Mouse (Mus musculus): ENCODE results near the gene Slc6a18. TPM values are rescaled to one million over a fixed set of nuclear protein-coding genes. Genes with fewer than 3 reads are reported as not detected.

Slc6a18 gene
- polyA plus RNA-seq (2014; fragmentation: Nextera tagmentation; extraction: Ambion mirVana): not detected in 2 replicates

- 87% methylated on average over 3 of the region's 3 CpGs for WGBS
- Histone ChIP-seq H3K9ac (replicated peaks; ENCODE audit: low read depth, low read length) (no peak within 1 kb of the TSS), H3K4me3 (ENCODE audit: low read depth, low read length) (no peak within 1 kb of the TSS), H3K27ac (ENCODE audit: low read length) (no peak within 1 kb of the TSS), H3K36me3 (ENCODE audit: control insufficient read depth, insufficient read depth, low read length) (no peaks in the 10 kb centered on the region), H3K4me2 (replicated peaks; ENCODE audit: low read depth, low read length) (no peak within 1 kb of the TSS), H3K27me3 (ENCODE audit: control insufficient read depth, insufficient read depth, low read length) (no peaks in the 10 kb centered on the region), H3K4me1 (ENCODE audit: control insufficient read depth, insufficient read depth, low read length) (no peaks in the 10 kb centered on the region), H3K9me3 (ENCODE audit: control insufficient read depth, low read depth, low read length) (no peaks in the 10 kb centered on the region)
- ATAC-seq (ENCODE audit: insufficient number of reproducible peaks, insufficient read depth, low FRiP score, low read depth): no peak
Measured at GRCm38 (mm10) chr13:73677853-73678252, at the start of gene Slc6a18. Gene Slc6a18, minus strand, starts transcription at chr13:73678023.

- H3K27ac ChIP-seq (ENCODE audit: low read length): no peak overlapping the region
- H3K27me3 ChIP-seq (ENCODE audit: control insufficient read depth, insufficient read depth, low read length): no peaks in the 10 kb centered on the region
- no peaks in the 10 kb centered on the region for H3K36me3 ChIP-seq (ENCODE audit: control insufficient read depth, insufficient read depth, low read length)
- H3K9me3 ChIP-seq (ENCODE audit: control insufficient read depth, low read depth, low read length): no peaks in the 10 kb centered on the region
- WGBS: 76% methylated on average over 5 of the region's 5 CpGs
- no peak overlapping the region for H3K4me3 ChIP-seq (ENCODE audit: low read depth, low read length)
- ATAC-seq (ENCODE audit: insufficient number of reproducible peaks, insufficient read depth, low FRiP score, low read depth): no peak
- H3K4me2 ChIP-seq (replicated peaks; ENCODE audit: low read depth, low read length): no peak overlapping the region
- H3K4me1 ChIP-seq (ENCODE audit: control insufficient read depth, insufficient read depth, low read length): no peaks in the 10 kb centered on the region
- no peak overlapping the region for H3K9ac ChIP-seq (replicated peaks; ENCODE audit: low read depth, low read length)
Measured at GRCm38 (mm10) chr13:73725315-73725714, 47.5 kb upstream of the Slc6a18 start.

- H3K27ac ChIP-seq (ENCODE audit: low read length): no peak overlapping the region
- 28% methylated on average over 8 of the region's 8 CpGs for WGBS
- no peak overlapping the region for H3K4me3 ChIP-seq (ENCODE audit: low read depth, low read length)
- no peak overlapping the region for H3K9ac ChIP-seq (replicated peaks; ENCODE audit: low read depth, low read length)
- no peaks in the 10 kb centered on the region for H3K27me3 ChIP-seq (ENCODE audit: control insufficient read depth, insufficient read depth, low read length)
- H3K4me2 ChIP-seq (replicated peaks; ENCODE audit: low read depth, low read length): no peak overlapping the region
- no peaks in the 10 kb centered on the region for H3K36me3 ChIP-seq (ENCODE audit: control insufficient read depth, insufficient read depth, low read length)
- no peaks in the 10 kb centered on the region for H3K9me3 ChIP-seq (ENCODE audit: control insufficient read depth, low read depth, low read length)
- H3K4me1 ChIP-seq (ENCODE audit: control insufficient read depth, insufficient read depth, low read length): no peaks in the 10 kb centered on the region
- ATAC-seq (ENCODE audit: insufficient number of reproducible peaks, insufficient read depth, low FRiP score, low read depth): 0 out of 2 replicates have a peak, but pooled peaks have one; percentile 46
Measured at GRCm38 (mm10) chr13:73723081-73723668, 45.4 kb upstream of the Slc6a18 start.

GRCm38 (mm10) chr13:73720241-73720640 is 42.4 kb upstream of the Slc6a18 start:
- no peak for ATAC-seq (ENCODE audit: insufficient number of reproducible peaks, insufficient read depth, low FRiP score, low read depth)
- WGBS: 86% methylated on average over 4 of the region's 4 CpGs

GRCm38 (mm10) chr13:73718225-73718624 is 40.4 kb upstream of the Slc6a18 start:
- WGBS: 5% methylated on average over 2 of the region's 2 CpGs
- ATAC-seq (ENCODE audit: insufficient number of reproducible peaks, insufficient read depth, low FRiP score, low read depth): no peak; the same call in 1 of the 2 replicates
- no peak overlapping the region for H3K27ac ChIP-seq (ENCODE audit: low read length)

More at GRCm38 (mm10) chr13:73720241-73720640, 42.4 kb upstream of the Slc6a18 start:
- Histone ChIP-seq H3K36me3 (ENCODE audit: control insufficient read depth, insufficient read depth, low read length) (no peaks in the 10 kb centered on the region), H3K27me3 (ENCODE audit: control insufficient read depth, insufficient read depth, low read length) (no peaks in the 10 kb centered on the region), H3K4me2 (replicated peaks; ENCODE audit: low read depth, low read length) (no peak overlapping the region), H3K9ac (replicated peaks; ENCODE audit: low read depth, low read length) (no peak overlapping the region), H3K27ac (ENCODE audit: low read length) (no peak overlapping the region), H3K4me1 (ENCODE audit: control insufficient read depth, insufficient read depth, low read length) (no peaks in the 10 kb centered on the region), H3K9me3 (ENCODE audit: control insufficient read depth, low read depth, low read length) (no peaks in the 10 kb centered on the region), H3K4me3 (ENCODE audit: low read depth, low read length) (no peak overlapping the region)

GRCm38 (mm10) chr13:73714020-73714419 is 36.2 kb upstream of the Slc6a18 start:
- Histone ChIP-seq H3K9me3 (ENCODE audit: control insufficient read depth, low read depth, low read length) (no peaks in the 10 kb centered on the region), H3K27me3 (ENCODE audit: control insufficient read depth, insufficient read depth, low read length) (no peaks in the 10 kb centered on the region), H3K27ac (ENCODE audit: low read length) (no peak overlapping the region), H3K4me3 (ENCODE audit: low read depth, low read length) (no peak overlapping the region), H3K4me1 (ENCODE audit: control insufficient read depth, insufficient read depth, low read length) (no peaks in the 10 kb centered on the region), H3K36me3 (ENCODE audit: control insufficient read depth, insufficient read depth, low read length) (no peaks in the 10 kb centered on the region), H3K4me2 (replicated peaks; ENCODE audit: low read depth, low read length) (no peak overlapping the region), H3K9ac (replicated peaks; ENCODE audit: low read depth, low read length) (no peak overlapping the region)
- 65% methylated on average over 2 of the region's 2 CpGs for WGBS
- ATAC-seq (ENCODE audit: insufficient number of reproducible peaks, insufficient read depth, low FRiP score, low read depth): 0 out of 2 replicates have a peak, but pooled peaks have one; percentile 51

More at GRCm38 (mm10) chr13:73718225-73718624, 40.4 kb upstream of the Slc6a18 start:
- H3K27me3 ChIP-seq (ENCODE audit: control insufficient read depth, insufficient read depth, low read length): no peaks in the 10 kb centered on the region
- H3K36me3 ChIP-seq (ENCODE audit: control insufficient read depth, insufficient read depth, low read length): no peaks in the 10 kb centered on the region
- H3K4me2 ChIP-seq (replicated peaks; ENCODE audit: low read depth, low read length): no peak overlapping the region
- no peaks in the 10 kb centered on the region for H3K9me3 ChIP-seq (ENCODE audit: control insufficient read depth, low read depth, low read length)
- no peaks in the 10 kb centered on the region for H3K4me1 ChIP-seq (ENCODE audit: control insufficient read depth, insufficient read depth, low read length)
- no peak overlapping the region for H3K4me3 ChIP-seq (ENCODE audit: low read depth, low read length)
- no peak overlapping the region for H3K9ac ChIP-seq (replicated peaks; ENCODE audit: low read depth, low read length)

GRCm38 (mm10) chr13:73713204-73713603 is 35.4 kb upstream of the Slc6a18 start:
- Histone ChIP-seq H3K4me3 (ENCODE audit: low read depth, low read length) (no peak overlapping the region), H3K9ac (replicated peaks; ENCODE audit: low read depth, low read length) (no peak overlapping the region), H3K4me1 (ENCODE audit: control insufficient read depth, insufficient read depth, low read length) (no peaks in the 10 kb centered on the region), H3K27me3 (ENCODE audit: control insufficient read depth, insufficient read depth, low read length) (no peaks in the 10 kb centered on the region), H3K36me3 (ENCODE audit: control insufficient read depth, insufficient read depth, low read length) (no peaks in the 10 kb centered on the region), H3K27ac (ENCODE audit: low read length) (no peak overlapping the region), H3K4me2 (replicated peaks; ENCODE audit: low read depth, low read length) (no peak overlapping the region), H3K9me3 (ENCODE audit: control insufficient read depth, low read depth, low read length) (no peaks in the 10 kb centered on the region)
- ATAC-seq (ENCODE audit: insufficient number of reproducible peaks, insufficient read depth, low FRiP score, low read depth): no peak
- WGBS: 86% methylated on average over 4 of the region's 4 CpGs

- no peaks in the 10 kb centered on the region for H3K36me3 ChIP-seq (ENCODE audit: control insufficient read depth, insufficient read depth, low read length)
- H3K4me3 ChIP-seq (ENCODE audit: low read depth, low read length): no peak overlapping the region
- no peak overlapping the region for H3K4me2 ChIP-seq (replicated peaks; ENCODE audit: low read depth, low read length)
- H3K9ac ChIP-seq (replicated peaks; ENCODE audit: low read depth, low read length): no peak overlapping the region
- WGBS: 77% methylated on average over 3 of the region's 3 CpGs
- no peaks in the 10 kb centered on the region for H3K9me3 ChIP-seq (ENCODE audit: control insufficient read depth, low read depth, low read length)
- H3K4me1 ChIP-seq (ENCODE audit: control insufficient read depth, insufficient read depth, low read length): no peaks in the 10 kb centered on the region
- H3K27me3 ChIP-seq (ENCODE audit: control insufficient read depth, insufficient read depth, low read length): no peaks in the 10 kb centered on the region
- H3K27ac ChIP-seq (ENCODE audit: low read length): no peak overlapping the region
- no peak for ATAC-seq (ENCODE audit: insufficient number of reproducible peaks, insufficient read depth, low FRiP score, low read depth)
Measured at GRCm38 (mm10) chr13:73712228-73712627, 34.4 kb upstream of the Slc6a18 start.

- Histone ChIP-seq H3K4me1 (ENCODE audit: control insufficient read depth, insufficient read depth, low read length) (no peaks in the 10 kb centered on the region), H3K9ac (replicated peaks; ENCODE audit: low read depth, low read length) (no peak overlapping the region), H3K27me3 (ENCODE audit: control insufficient read depth, insufficient read depth, low read length) (no peaks in the 10 kb centered on the region), H3K4me3 (ENCODE audit: low read depth, low read length) (no peak overlapping the region), H3K36me3 (ENCODE audit: control insufficient read depth, insufficient read depth, low read length) (no peaks in the 10 kb centered on the region), H3K27ac (ENCODE audit: low read length) (no peak overlapping the region), H3K4me2 (replicated peaks; ENCODE audit: low read depth, low read length) (no peak overlapping the region), H3K9me3 (ENCODE audit: control insufficient read depth, low read depth, low read length) (no peaks in the 10 kb centered on the region)
- WGBS: 84% methylated on average over 5 of the region's 5 CpGs
- no peak for ATAC-seq (ENCODE audit: insufficient number of reproducible peaks, insufficient read depth, low FRiP score, low read depth)
Measured at GRCm38 (mm10) chr13:73711803-73712202, 34.0 kb upstream of the Slc6a18 start.

Measured in stomach, embryonic 14.5 days (tissue).